Mouse (Mus musculus): Measurements from ENCODE around the gene Mknk2. TPM values are rescaled to one million over a fixed set of nuclear protein-coding genes. Genes with fewer than 3 reads are reported as not detected.
A peak's percentile ranks its signal among the peaks of the same experiment; 100 is the strongest.

The Mknk2 gene
- polyA plus RNA-seq, 1 experiment, result 59.3 TPM

GRCm38 (mm10) chr10:80665981-80666733 lies 11.8 kb downstream of the Mknk2 start:
- WGBS, result 66% methylated on average over 10 of the region's 10 CpGs
- Histone ChIP-seq H3K27ac (ENCODE audit: insufficient read depth, low read length) (no peak overlapping the region), H3K4me1 (ENCODE audit: control insufficient read depth, insufficient read depth, low read length) (peaks cover 51% of the 10 kb centered on the region), H3K4me3 (replicated peaks; ENCODE audit: insufficient read depth, low read depth, low read length) (no peak overlapping the region), H3K27me3 (ENCODE audit: control insufficient read depth, insufficient read depth, low read length) (no peaks in the 10 kb centered on the region)
- DNase-seq, result no peak
- TF ChIP-seq POLR2A (IDR thresholded peaks at IDR 0.05; ENCODE audit: borderline replicate concordance, insufficient read depth, low read length) (no peak), CTCF (IDR thresholded peaks at IDR 0.05; ENCODE audit: borderline replicate concordance, insufficient read depth, low read depth, low read length) (no peak)

- peak overlapping the region; percentile 61; the same call in 1 of the 2 replicates for H3K27ac ChIP-seq (ENCODE audit: insufficient read depth, low read length)
- 49% methylated on average over 4 of the region's 4 CpGs for WGBS
- TF ChIP-seq POLR2A (IDR thresholded peaks at IDR 0.05; ENCODE audit: borderline replicate concordance, insufficient read depth, low read length), result no peak
- no peak for TF ChIP-seq CTCF (IDR thresholded peaks at IDR 0.05; ENCODE audit: borderline replicate concordance, insufficient read depth, low read depth, low read length)
Observed at GRCm38 (mm10) chr10:80665459-80665858, 12.5 kb downstream of the Mknk2 start.

GRCm38 (mm10) chr10:80665016-80665380 lies 12.9 kb downstream of the Mknk2 start:
- TF ChIP-seq POLR2A (IDR thresholded peaks at IDR 0.05; ENCODE audit: borderline replicate concordance, insufficient read depth, low read length) (no peak), CTCF (IDR thresholded peaks at IDR 0.05; ENCODE audit: borderline replicate concordance, insufficient read depth, low read depth, low read length) (no peak)
- 9% methylated on average over 10 of the region's 10 CpGs for WGBS
- peak overlapping the region; percentile 61 for H3K27ac ChIP-seq (ENCODE audit: insufficient read depth, low read length)
- peak in 1 of 2 experiments; percentile 53 for DNase-seq
- no peaks in the 10 kb centered on the region for H3K27me3 ChIP-seq (ENCODE audit: control insufficient read depth, insufficient read depth, low read length)
- H3K4me3 ChIP-seq (replicated peaks; ENCODE audit: insufficient read depth, low read depth, low read length), result no peak overlapping the region
- H3K4me1 ChIP-seq (ENCODE audit: control insufficient read depth, insufficient read depth, low read length), result peaks cover 40% of the 10 kb centered on the region

More at GRCm38 (mm10) chr10:80665459-80665858, 12.5 kb downstream of the Mknk2 start:
- Histone ChIP-seq H3K4me3 (replicated peaks; ENCODE audit: insufficient read depth, low read depth, low read length) (no peak overlapping the region), H3K4me1 (ENCODE audit: control insufficient read depth, insufficient read depth, low read length) (peaks cover 44% of the 10 kb centered on the region), H3K27me3 (ENCODE audit: control insufficient read depth, insufficient read depth, low read length) (no peaks in the 10 kb centered on the region)
- DNase-seq, result no peak

GRCm38 (mm10) chr10:80664197-80665015 lies 13.5 kb downstream of the Mknk2 start:
- DNase-seq, result peak; percentile 79 to 82
- Histone ChIP-seq H3K27ac (ENCODE audit: insufficient read depth, low read length) (peak overlapping the region; percentile 14), H3K27me3 (ENCODE audit: control insufficient read depth, insufficient read depth, low read length) (no peaks in the 10 kb centered on the region), H3K4me1 (ENCODE audit: control insufficient read depth, insufficient read depth, low read length) (peaks cover 34% of the 10 kb centered on the region), H3K4me3 (replicated peaks; ENCODE audit: insufficient read depth, low read depth, low read length) (no peak overlapping the region)
- no peak for TF ChIP-seq POLR2A (IDR thresholded peaks at IDR 0.05; ENCODE audit: borderline replicate concordance, insufficient read depth, low read length)
- TF ChIP-seq CTCF (IDR thresholded peaks at IDR 0.05; ENCODE audit: borderline replicate concordance, insufficient read depth, low read depth, low read length), result no peak
- WGBS, result 5% methylated on average over 16 of the region's 16 CpGs

GRCm38 (mm10) chr10:80663485-80664196 lies 14.3 kb downstream of the Mknk2 start:
- DNase-seq, result no peak
- Histone ChIP-seq H3K4me1 (ENCODE audit: control insufficient read depth, insufficient read depth, low read length) (peaks cover 26% of the 10 kb centered on the region), H3K27ac (ENCODE audit: insufficient read depth, low read length) (no peak overlapping the region), H3K4me3 (replicated peaks; ENCODE audit: insufficient read depth, low read depth, low read length) (no peak overlapping the region), H3K27me3 (ENCODE audit: control insufficient read depth, insufficient read depth, low read length) (no peaks in the 10 kb centered on the region)
- 79% methylated on average over 5 of the region's 5 CpGs for WGBS
- TF ChIP-seq CTCF (IDR thresholded peaks at IDR 0.05; ENCODE audit: borderline replicate concordance, insufficient read depth, low read depth, low read length), result no peak
- TF ChIP-seq POLR2A (IDR thresholded peaks at IDR 0.05; ENCODE audit: borderline replicate concordance, insufficient read depth, low read length), result no peak

- Histone ChIP-seq H3K4me1 (ENCODE audit: control insufficient read depth, insufficient read depth, low read length) (peaks cover 21% of the 10 kb centered on the region), H3K27ac (ENCODE audit: insufficient read depth, low read length) (no peak overlapping the region), H3K4me3 (replicated peaks; ENCODE audit: insufficient read depth, low read depth, low read length) (no peak overlapping the region), H3K27me3 (ENCODE audit: control insufficient read depth, insufficient read depth, low read length) (no peaks in the 10 kb centered on the region)
- DNase-seq, result peak in 1 of 2 experiments; percentile 56
- 32% methylated on average over 5 of the region's 5 CpGs for WGBS
- peak; percentile 66 for TF ChIP-seq CTCF (IDR thresholded peaks at IDR 0.05; ENCODE audit: borderline replicate concordance, insufficient read depth, low read depth, low read length)
- no peak for TF ChIP-seq POLR2A (IDR thresholded peaks at IDR 0.05; ENCODE audit: borderline replicate concordance, insufficient read depth, low read length)
Observed at GRCm38 (mm10) chr10:80661149-80661548, 16.8 kb downstream of the Mknk2 start.

- no peak overlapping the region for H3K27ac ChIP-seq (ENCODE audit: insufficient read depth, low read length)
- no peak for TF ChIP-seq POLR2A (IDR thresholded peaks at IDR 0.05; ENCODE audit: borderline replicate concordance, insufficient read depth, low read length)
- peak; percentile 75 for TF ChIP-seq CTCF (IDR thresholded peaks at IDR 0.05; ENCODE audit: borderline replicate concordance, insufficient read depth, low read depth, low read length)
- H3K4me3 ChIP-seq (replicated peaks; ENCODE audit: insufficient read depth, low read depth, low read length), result peak overlapping the region; percentile 10
- peaks cover 14% of the 10 kb centered on the region for H3K4me1 ChIP-seq (ENCODE audit: control insufficient read depth, insufficient read depth, low read length)
- H3K27me3 ChIP-seq (ENCODE audit: control insufficient read depth, insufficient read depth, low read length), result no peaks in the 10 kb centered on the region
- WGBS, result 9% methylated on average over 10 of the region's 10 CpGs
- DNase-seq, result peak; percentile 67 to 79
Observed at GRCm38 (mm10) chr10:80659213-80659612, 18.7 kb downstream of the Mknk2 start.

Measured in cerebellum, adult 2 months (tissue).